Mouse (Mus musculus) inflammation-experienced regulatory T-cells, adult 6 months (primary cell): ENCODE results near the gene Best3. TPM values are rescaled to one million over a fixed set of nuclear protein-coding genes. Genes with fewer than 3 reads are reported as not detected.
"Not testable (repeated sequence)": the region's sequence is repeated elsewhere in the genome, so short reads cannot be mapped to it uniquely, and the experiment has no call there.

Experiments used
- ATAC-seq: one replicate; pipeline ENCODE4 v1.8.0; 2017
- polyA plus RNA-seq, 3 experiments: library from polyadenylated mRNA; unstranded; fragments of 100-300 nt; shearing (Covaris generic); gene quantifications; one replicate each; pipeline ENCODE4 v1.2.1; 2017

Gene Best3
- polyA plus RNA-seq, 3 experiments from 2014 or later: not detected

DNA sequence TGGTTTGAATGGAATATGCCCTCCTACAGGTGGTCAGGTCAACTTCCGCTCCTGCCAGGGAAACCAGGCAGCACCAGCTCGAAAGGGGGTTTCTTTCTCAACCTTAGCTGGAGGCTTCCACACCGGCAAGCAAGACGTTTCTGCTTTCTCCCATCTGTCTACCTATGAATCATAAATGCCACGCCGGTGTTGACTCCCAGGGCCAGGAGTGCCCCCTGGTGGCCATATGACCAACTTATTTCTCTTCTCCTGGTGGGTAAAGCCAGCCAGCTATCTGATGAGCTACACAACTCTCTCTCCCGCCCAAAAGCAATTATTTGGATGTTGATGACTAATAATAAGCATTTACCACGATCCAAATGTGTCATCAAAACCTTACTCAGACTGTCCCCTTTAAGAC lies 47.7 kb downstream of the Best3 start:
- ATAC-seq: peak; percentile 64

GRCm38 (mm10) chr10:117040355-117040754 lies 54.2 kb downstream of the Best3 start:
- no peak for ATAC-seq

GRCm38 (mm10) chr10:117042295-117042694 lies 56.2 kb downstream of the Best3 start:
- no peak for ATAC-seq

DNA sequence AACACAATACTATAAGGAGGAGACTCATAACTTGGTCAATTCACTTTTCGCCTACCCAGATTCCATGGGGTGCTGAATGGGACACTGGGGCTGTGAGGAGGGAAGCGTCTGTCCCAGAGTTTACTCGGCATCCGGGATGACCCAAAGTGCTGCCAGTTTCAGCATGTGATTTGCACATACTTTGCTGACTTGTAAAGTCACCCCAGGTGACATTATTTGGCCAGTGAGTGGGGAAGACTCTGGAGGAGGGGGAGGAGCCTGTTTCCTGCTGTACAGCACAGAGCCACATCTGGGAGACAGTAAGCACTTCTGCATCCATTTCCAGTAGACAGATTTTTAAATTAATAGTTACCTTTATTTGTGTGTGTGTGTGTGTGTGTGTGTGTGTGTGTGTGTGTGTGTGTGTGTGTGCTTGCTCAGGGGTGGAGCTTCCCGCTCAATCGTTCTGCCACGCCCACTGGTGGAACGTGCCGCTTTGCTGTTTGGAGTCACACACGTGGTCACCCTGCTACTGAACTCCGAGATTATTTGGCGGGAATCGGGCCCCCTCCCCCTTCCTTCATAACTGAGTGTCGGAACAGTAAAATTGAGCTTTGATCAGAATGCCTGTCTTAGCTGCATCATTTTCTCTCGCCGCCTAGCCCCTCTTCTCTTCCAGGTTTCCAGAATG lies 57.5 kb downstream of the Best3 start:
- not testable (repeated sequence) for ATAC-seq

GRCm38 (mm10) chr10:117045175-117046056 lies 59.3 kb downstream of the Best3 start, which contains the start of gene Lrrc10:
Gene Lrrc10 (plus strand): TSS chr10:117045341.
- ATAC-seq: no peak

- no peak for ATAC-seq
These were observed 63.1 kb downstream of the Best3 start for GRCm38 (mm10) chr10:117049253-117049652.

DNA sequence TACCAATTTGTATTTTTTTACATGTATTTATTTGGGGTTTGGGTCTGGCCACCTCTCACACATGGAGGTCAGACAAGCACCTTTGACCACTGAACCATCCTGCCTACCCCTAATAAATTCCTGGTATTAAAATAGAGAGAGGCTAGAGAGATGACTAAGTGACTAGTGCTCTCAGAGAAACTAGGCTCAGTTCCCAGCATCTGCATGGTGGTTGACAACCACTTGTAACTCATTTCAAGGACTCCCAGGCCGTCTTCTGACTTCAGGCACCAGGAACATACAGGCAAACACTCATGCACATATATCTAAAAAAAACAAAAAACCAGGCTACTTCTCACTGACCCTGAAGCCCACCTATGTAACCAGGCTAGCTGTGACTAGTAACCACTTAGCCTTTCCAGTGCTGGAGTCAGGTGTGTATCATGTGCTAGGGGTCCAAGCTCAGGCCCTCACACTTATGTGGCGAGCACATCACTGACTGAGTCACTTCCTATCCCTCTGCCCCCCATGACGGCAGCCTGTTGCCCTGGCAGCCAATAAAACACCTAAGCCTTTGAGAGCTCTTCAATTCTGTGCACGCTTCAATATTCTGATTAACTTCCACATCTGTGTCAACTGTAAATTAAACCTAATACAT lies 64.0 kb downstream of the Best3 start:
- no peak for ATAC-seq

- no peak for ATAC-seq
These were observed 69.6 kb downstream of the Best3 start for GRCm38 (mm10) chr10:117055668-117056067.

DNA sequence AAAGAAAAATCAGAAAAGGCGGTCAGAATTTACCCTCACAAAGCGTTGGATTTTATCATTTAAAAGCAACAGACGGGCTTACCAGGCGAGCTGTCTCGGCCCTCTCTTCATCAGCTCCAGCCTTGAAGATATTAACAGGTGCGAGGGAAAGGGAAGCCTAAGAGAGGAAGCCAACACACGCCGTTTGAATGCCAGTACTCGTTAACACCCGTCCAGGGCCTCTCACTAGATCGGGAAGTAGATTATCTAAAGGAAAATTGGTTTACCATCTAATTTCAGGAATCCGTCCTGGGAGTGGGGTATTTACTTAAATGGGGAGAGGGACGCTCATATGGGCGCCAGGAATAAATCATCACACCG lies 76.8 kb downstream of the Best3 start:
- peak; percentile 1 for ATAC-seq

GRCm38 (mm10) chr10:117063254-117064021 lies 77.3 kb downstream of the Best3 start, which contains the start of gene Cct2:
Gene Cct2 (minus strand): TSS chr10:117063814.
- ATAC-seq: peak; percentile 92

- no peak for ATAC-seq
These were observed 78.0 kb downstream of the Best3 start for GRCm38 (mm10) chr10:117064076-117064475.

DNA sequence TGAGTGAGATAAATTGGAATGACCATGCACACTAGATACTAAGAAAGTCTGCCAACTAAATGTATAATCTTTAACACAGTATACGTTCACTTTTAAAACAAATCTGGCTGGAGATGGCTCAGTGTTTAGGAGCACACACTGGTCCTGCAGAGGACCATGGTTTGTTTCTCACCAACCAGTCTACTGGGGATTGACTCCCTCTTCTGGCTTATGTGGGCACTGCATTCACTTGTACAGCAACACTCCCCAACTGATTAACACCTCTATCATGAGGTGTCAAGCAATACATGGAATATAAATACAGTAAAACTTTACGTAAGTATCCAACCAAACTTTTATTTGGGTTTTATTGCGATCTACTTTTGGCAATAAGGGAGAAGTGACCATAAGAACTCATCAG lies 83.0 kb downstream of the Best3 start:
- no peak for ATAC-seq

DNA sequence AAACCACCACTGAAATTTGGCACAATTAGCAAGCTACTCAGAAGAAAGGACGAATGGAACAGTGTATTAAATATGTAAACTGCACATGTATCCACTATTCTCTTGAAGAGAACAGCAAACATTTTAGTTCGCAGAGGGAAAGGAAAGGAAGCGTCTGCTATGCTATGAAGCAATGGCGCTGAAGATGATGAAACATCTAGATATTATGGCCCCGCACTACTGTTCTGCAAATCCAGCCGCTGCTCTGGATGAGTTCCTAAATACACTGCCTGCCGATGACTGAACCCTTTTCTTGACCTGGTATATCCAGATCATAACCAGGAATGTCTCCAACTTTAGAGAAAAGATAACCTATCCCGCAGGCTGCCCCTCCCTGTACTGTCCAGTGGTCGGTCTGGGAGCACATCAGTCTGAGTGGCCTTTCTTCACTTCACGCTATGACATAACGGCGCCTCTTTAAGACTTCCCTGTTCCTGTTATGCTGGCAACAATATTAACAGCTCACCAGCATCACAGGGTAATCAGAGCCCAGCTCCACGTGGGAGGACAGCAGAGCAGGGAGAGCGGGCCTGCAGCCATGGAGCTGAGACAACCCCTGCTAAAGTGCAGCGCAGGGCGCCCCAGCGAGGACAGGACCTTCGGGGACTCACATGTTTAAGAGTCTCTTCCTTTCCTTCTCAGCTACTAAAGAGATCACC lies 86.2 kb downstream of the Best3 start:
- ATAC-seq: no peak

DNA sequence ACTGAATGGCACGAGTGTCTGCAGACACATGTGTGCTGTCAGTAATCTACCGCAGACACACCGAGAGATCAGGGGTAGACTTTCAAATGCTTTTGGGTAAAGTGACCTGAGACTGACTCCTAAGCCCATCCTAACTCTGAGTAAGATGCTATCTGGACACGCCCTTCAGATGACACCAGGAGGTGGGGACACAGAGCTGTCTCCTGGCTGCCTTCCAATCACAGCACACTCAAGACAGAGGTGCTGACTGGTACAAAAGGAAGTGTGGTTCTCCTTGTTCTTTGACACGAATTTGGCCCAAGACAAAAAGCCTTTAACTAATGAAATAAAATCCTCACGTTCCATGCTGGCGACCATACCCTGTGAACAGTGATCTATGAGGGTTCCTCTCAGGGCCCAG lies 87.1 kb downstream of the Best3 start:
- ATAC-seq: no peak

Other genes with a start within 250 kb of the Best3 start
- gene Myrfl, start 89.4 kb upstream of the Best3 start, polyA plus RNA-seq: not detected
- 10 to 100 TPM in 1 of 3 experiments, 1 to 10 TPM in 2; 5.6 to 12.7 (median 8.7) TPM for gene Rab3ip, start 35.5 kb upstream of the Best3 start, polyA plus RNA-seq
- gene Gm10271, start 13.7 kb upstream of the Best3 start, polyA plus RNA-seq: not detected
- not detected for gene Lrrc10, start 59.0 kb downstream of the Best3 start, polyA plus RNA-seq
- 100 to 1,000 TPM; 184 to 248 (median 228) TPM for gene Cct2, start 77.5 kb downstream of the Best3 start, polyA plus RNA-seq
- 10 to 100 TPM in 1 of 3 experiments, 1 to 10 TPM in 2; 7.4 to 11.6 (median 9.1) TPM for gene Frs2, start 162.2 kb downstream of the Best3 start, polyA plus RNA-seq
- gene Yeats4, start 238.2 kb downstream of the Best3 start, polyA plus RNA-seq: 10 to 100 TPM; 22.8 to 31.7 (median 25.0) TPM